Comparison of ENCODE assay signal across 8 mouse cellular contexts in genomic region chr3:89308089-89308488, GRCm38 (mm10). TPM values are rescaled to one million over a fixed set of nuclear protein-coding genes. Genes with fewer than 3 reads are reported as not detected.
DNase-seq lines count a peak whose midpoint lies in the region; ATAC-seq lines count a peak whose summit lies in the region.
"Had no signal": no experiment of that assay in that cellular context is flagged by ENCODE, and none has a peak within 500 bp of the region (broad histone marks: within the 10 kb centered on the region; RNA-seq: fewer than 3 reads in every experiment).

No protein-coding gene starts in this region.

- 6% methylated on average over 9 of the region's 9 CpGs for WGBS in embryonic facial prominence, embryonic 14.5 days
- 2% methylated on average over 9 of the region's 9 CpGs for WGBS in heart, embryonic 16.5 days

- no peak overlapping the region for H3K9ac ChIP-seq in embryonic facial prominence, embryonic 14.5 days (ENCODE audit: low read depth, low read length)
- H3K9ac ChIP-seq in heart, embryonic 16.5 days (ENCODE audit: low read length), result 0 out of 2 replicates have a peak overlapping the region, but pooled peaks have one; percentile 29
- H3K9ac ChIP-seq: limb, embryonic 12.5 days had no signal

- no peaks in the 10 kb centered on the region for H3K4me1 ChIP-seq in embryonic facial prominence, embryonic 14.5 days (ENCODE audit: control insufficient read depth, insufficient read depth, low read length)
- no peaks in the 10 kb centered on the region for H3K4me1 ChIP-seq in heart, embryonic 16.5 days (ENCODE audit: control insufficient read depth, insufficient read depth, low read length)

- no peaks in the 10 kb centered on the region for H3K9me3 ChIP-seq in embryonic facial prominence, embryonic 14.5 days (ENCODE audit: control insufficient read depth, low read length)
- no peaks in the 10 kb centered on the region for H3K9me3 ChIP-seq in heart, embryonic 16.5 days (replicated peaks; ENCODE audit: control insufficient read depth, low read length)

- no peak overlapping the region for H3K4me3 ChIP-seq in embryonic facial prominence, embryonic 14.5 days (ENCODE audit: low read depth, low read length)
- no peak overlapping the region for H3K4me3 ChIP-seq in heart, embryonic 16.5 days (ENCODE audit: low read length)
- H3K4me3 ChIP-seq: limb, embryonic 12.5 days had no signal

- no peaks in the 10 kb centered on the region for H3K27me3 ChIP-seq in embryonic facial prominence, embryonic 14.5 days (replicated peaks; ENCODE audit: control insufficient read depth, insufficient read depth, low read length)
- no peaks in the 10 kb centered on the region for H3K27me3 ChIP-seq in heart, embryonic 16.5 days (ENCODE audit: control insufficient read depth, insufficient read depth, low read length)
- H3K27me3 ChIP-seq: limb, embryonic 12.5 days had no signal

- H3K4me2 ChIP-seq in embryonic facial prominence, embryonic 14.5 days (ENCODE audit: low read depth, low read length), result no peak overlapping the region
- H3K4me2 ChIP-seq in heart, embryonic 16.5 days (ENCODE audit: low read depth, low read length), result no peak overlapping the region
- H3K4me2 ChIP-seq: limb, embryonic 12.5 days had no signal

- H3K36me3 ChIP-seq in embryonic facial prominence, embryonic 14.5 days (ENCODE audit: control insufficient read depth, insufficient read depth, low read length), result no peaks in the 10 kb centered on the region
- no peaks in the 10 kb centered on the region for H3K36me3 ChIP-seq in heart, embryonic 16.5 days (ENCODE audit: control insufficient read depth, insufficient read depth)
- H3K36me3 ChIP-seq: limb, embryonic 12.5 days had no signal

- ATAC-seq in embryonic facial prominence, embryonic 14.5 days (ENCODE audit: low read depth), result peak; percentile 86
- peak; percentile 59; the same call in 1 of the 2 replicates for ATAC-seq in heart, embryonic 16.5 days (replicated peaks; ENCODE audit: extremely low read depth, insufficient read depth, low FRiP score)

- H3K27ac ChIP-seq in embryonic facial prominence, embryonic 14.5 days (replicated peaks; ENCODE audit: low read depth, low read length), result no peak overlapping the region
- H3K27ac ChIP-seq in heart, embryonic 16.5 days (ENCODE audit: low read length), result no peak overlapping the region
- H3K27ac ChIP-seq: limb, embryonic 12.5 days had no signal

- peak; percentile 65 for DNase-seq in MEL-GATA-1-ER (ENCODE audit: extremely low read depth, low read depth)
- DNase-seq in adrenal gland, postnatal 25 days, result peak; percentile 62
- DNase-seq in embryonic facial prominence, embryonic 14.5 days (ENCODE audit: low spot score), result peak; percentile 76
- DNase-seq in kidney, postnatal 14 days, result peak; percentile 85
- peak; percentile 68 to 81 for DNase-seq in lung, postnatal 4 days
- peak; percentile 66 for DNase-seq in retina, postnatal 7 days (ENCODE audit: low read depth, low spot score)

RNA-seq across cellular contexts. Expression of gene Efna3, which starts 14.7 kb away (rescaled TPM):
- total RNA-seq in adrenal gland, postnatal 25 days (2021), result 0.27 TPM in 1 of 2 replicates, not detected in the other
- 18.7 and 21.2 TPM in 2 replicates for polyA plus RNA-seq in embryonic facial prominence, embryonic 14.5 days (2014; fragmentation: Nextera tagmentation; extraction: Ambion mirVana)
- 0.89 and 1.1 TPM in 2 replicates for polyA plus RNA-seq in heart, embryonic 16.5 days (2015; fragmentation: Nextera tagmentation; extraction: Ambion mirVana)

RNA-seq across cellular contexts. Expression of gene Efna1, which starts 27.1 kb away (rescaled TPM):
- 11.6 and 17.2 TPM in 2 replicates for total RNA-seq in adrenal gland, postnatal 25 days (2021)
- 33.8 and 35.8 TPM in 2 replicates for polyA plus RNA-seq in embryonic facial prominence, embryonic 14.5 days (2014; fragmentation: Nextera tagmentation; extraction: Ambion mirVana)
- polyA plus RNA-seq in heart, embryonic 16.5 days (2015; fragmentation: Nextera tagmentation; extraction: Ambion mirVana), result 34.4 and 45.5 TPM in 2 replicates

RNA-seq across cellular contexts. Expression of gene Efna4, which starts 29.7 kb away (rescaled TPM):
- total RNA-seq in adrenal gland, postnatal 25 days (2021), result 1.7 TPM in 1 of 2 replicates, not detected in the other
- polyA plus RNA-seq in embryonic facial prominence, embryonic 14.5 days (2014; fragmentation: Nextera tagmentation; extraction: Ambion mirVana), result 17.5 and 20.7 TPM in 2 replicates
- polyA plus RNA-seq in heart, embryonic 16.5 days (2015; fragmentation: Nextera tagmentation; extraction: Ambion mirVana), result 5.2 and 7.3 TPM in 2 replicates

RNA-seq across cellular contexts. Expression of gene Slc50a1, which starts 37.7 kb away (rescaled TPM):
- total RNA-seq in adrenal gland, postnatal 25 days (2021), result 44.7 and 51.4 TPM in 2 replicates
- 70.5 and 80.2 TPM in 2 replicates for polyA plus RNA-seq in embryonic facial prominence, embryonic 14.5 days (2014; fragmentation: Nextera tagmentation; extraction: Ambion mirVana)
- 44.8 and 51.1 TPM in 2 replicates for polyA plus RNA-seq in heart, embryonic 16.5 days (2015; fragmentation: Nextera tagmentation; extraction: Ambion mirVana)

RNA-seq across cellular contexts. Expression of gene Adam15, which starts 41.7 kb away (rescaled TPM):
- total RNA-seq in adrenal gland, postnatal 25 days (2021), result 50.4 and 65.1 TPM in 2 replicates
- 44.4 and 51.7 TPM in 2 replicates for polyA plus RNA-seq in embryonic facial prominence, embryonic 14.5 days (2014; fragmentation: Nextera tagmentation; extraction: Ambion mirVana)
- polyA plus RNA-seq in heart, embryonic 16.5 days (2015; fragmentation: Nextera tagmentation; extraction: Ambion mirVana), result 61.5 and 73.6 TPM in 2 replicates
